Mouse (Mus musculus) adrenal gland, postnatal 10 days (tissue): ENCODE measurements at regions not wholly inside any gene's neighbourhood (a gene's known extent, or its start where the extent isn't known, plus 50 kb on each side); places are given as distances from the start of the nearest gene placed in this dataset.

Experiments used
- DNase-seq: peaks from one replicate; pipeline ENCODE4 v3.0.0; 2021; ENCODE audit warnings: mixed read lengths

GRCm38 (mm10) chr5:41206462-41206861 lies 501.5 kb downstream of the Rab28 start:
- DNase-seq: no peak

GRCm38 (mm10) chr5:41204417-41204816 lies 503.5 kb downstream of the Rab28 start:
- peak; percentile 21 for DNase-seq

GRCm38 (mm10) chr5:41187193-41187592 lies 520.8 kb downstream of the Rab28 start:
- DNase-seq: no peak

- DNase-seq: no peak
Observed at GRCm38 (mm10) chr5:41177220-41177619, 530.7 kb downstream of the Rab28 start.

- DNase-seq: no peak
Observed at GRCm38 (mm10) chr5:41165870-41166626, 541.9 kb downstream of the Rab28 start.

GRCm38 (mm10) chr5:41125050-41125449 lies 582.9 kb downstream of the Rab28 start:
- no peak for DNase-seq

GRCm38 (mm10) chr5:41117658-41118057 lies 590.3 kb downstream of the Rab28 start:
- DNase-seq: no peak

GRCm38 (mm10) chr5:41087773-41088172 lies 620.2 kb downstream of the Rab28 start:
- no peak for DNase-seq

GRCm38 (mm10) chr5:41076412-41076811 lies 631.5 kb downstream of the Rab28 start:
- no peak for DNase-seq

GRCm38 (mm10) chr5:41061646-41062045 lies 646.3 kb downstream of the Rab28 start:
- DNase-seq: no peak

- DNase-seq: no peak
Observed at GRCm38 (mm10) chr5:41061222-41061621, 646.7 kb downstream of the Rab28 start.

GRCm38 (mm10) chr5:41058015-41058414 lies 649.9 kb downstream of the Rab28 start:
- DNase-seq: no peak

GRCm38 (mm10) chr5:41051948-41052347 lies 656.0 kb downstream of the Rab28 start:
- peak; percentile 7 for DNase-seq

GRCm38 (mm10) chr5:41048515-41048914 lies 659.4 kb downstream of the Rab28 start:
- DNase-seq: peak; percentile 6

GRCm38 (mm10) chr5:41045221-41045620 lies 662.7 kb downstream of the Rab28 start:
- no peak for DNase-seq

- peak; percentile 80 for DNase-seq
Observed at GRCm38 (mm10) chr5:41044465-41044864, 663.5 kb downstream of the Rab28 start.

- DNase-seq: no peak
Observed at GRCm38 (mm10) chr5:41038790-41039189, 669.2 kb downstream of the Rab28 start.

GRCm38 (mm10) chr5:41006692-41007091 lies 701.3 kb downstream of the Rab28 start:
- DNase-seq: peak; percentile 43

GRCm38 (mm10) chr5:40986562-40986961 lies 721.4 kb downstream of the Rab28 start:
- DNase-seq: no peak

GRCm38 (mm10) chr5:40974892-40975291 lies 733.1 kb downstream of the Rab28 start:
- no peak for DNase-seq

- peak; percentile 63 for DNase-seq
Observed at GRCm38 (mm10) chr5:40952901-40953595, 754.9 kb downstream of the Rab28 start.

- no peak for DNase-seq
Observed at GRCm38 (mm10) chr5:40929127-40929526, 778.8 kb downstream of the Rab28 start.

GRCm38 (mm10) chr5:40920920-40921319 lies 787.0 kb downstream of the Rab28 start:
- DNase-seq: no peak

GRCm38 (mm10) chr5:40908803-40909202 lies 799.2 kb downstream of the Rab28 start:
- peak; percentile 30 for DNase-seq
